Mouse (Mus musculus) left cerebral cortex, postnatal 10 days (tissue): ENCODE data around the gene C330007P06Rik. TPM values are rescaled to one million over a fixed set of nuclear protein-coding genes. Genes with fewer than 3 reads are reported as not detected.
"Not testable (repeated sequence)": the region's sequence is repeated elsewhere in the genome, so short reads cannot be mapped to it uniquely, and the experiment has no call there.

ENCODE experiments used
- DNase-seq, 2 experiments: peaks; one replicate each; pipeline ENCODE4 v3.0.0; 2021 to 2022; ENCODE audit warnings: low spot score in 2 of 2, mixed read lengths in 1 of 2; ENCODE audit errors: extremely low spot score in 1 of 2
- intact Hi-C: fragments of 180-260 bp; cut with DNase I; formaldehyde crosslinking; loops from one replicate; pipeline ENCODE4 v1.15.1; 2025
- total RNA-seq, 2 experiments: library from RNA; stranded (reverse); gene quantifications; 2 replicates each; pipeline ENCODE4 v1.2.3; 2021

The C330007P06Rik gene
- total RNA-seq, 2 experiments from 2014 or later: 30.2 to 32.3 TPM

DNA sequence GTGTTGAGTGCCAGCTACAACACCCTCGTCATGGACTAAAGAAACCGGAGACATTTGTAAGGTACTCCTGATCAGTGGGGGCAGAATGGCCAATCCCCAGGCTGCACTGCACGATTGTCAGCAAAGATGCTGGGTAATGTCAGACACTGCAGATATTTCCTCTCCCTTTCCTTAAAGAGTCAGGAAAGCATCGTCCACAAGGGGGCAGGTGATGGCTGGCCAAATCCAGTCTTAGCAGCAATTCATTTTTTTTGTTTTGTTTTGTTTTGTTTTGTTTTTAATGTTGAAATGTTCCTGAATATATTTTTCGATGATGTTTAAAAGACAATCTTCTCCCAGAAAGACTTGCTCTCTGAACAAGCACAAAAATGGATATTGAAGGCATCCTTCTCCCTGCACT, 62.5 kb downstream of the C330007P06Rik start:
- DNase-seq: no peak
- intact Hi-C loops: loop anchor here (10.0 kb wide), 1 partner anchor 263 kb away; no protein-coding TSS in a partner anchor

GRCm38 (mm10) chrX:36808318-36808683, 65.6 kb downstream of the C330007P06Rik start:
- intact Hi-C loops: no loop called here

DNA sequence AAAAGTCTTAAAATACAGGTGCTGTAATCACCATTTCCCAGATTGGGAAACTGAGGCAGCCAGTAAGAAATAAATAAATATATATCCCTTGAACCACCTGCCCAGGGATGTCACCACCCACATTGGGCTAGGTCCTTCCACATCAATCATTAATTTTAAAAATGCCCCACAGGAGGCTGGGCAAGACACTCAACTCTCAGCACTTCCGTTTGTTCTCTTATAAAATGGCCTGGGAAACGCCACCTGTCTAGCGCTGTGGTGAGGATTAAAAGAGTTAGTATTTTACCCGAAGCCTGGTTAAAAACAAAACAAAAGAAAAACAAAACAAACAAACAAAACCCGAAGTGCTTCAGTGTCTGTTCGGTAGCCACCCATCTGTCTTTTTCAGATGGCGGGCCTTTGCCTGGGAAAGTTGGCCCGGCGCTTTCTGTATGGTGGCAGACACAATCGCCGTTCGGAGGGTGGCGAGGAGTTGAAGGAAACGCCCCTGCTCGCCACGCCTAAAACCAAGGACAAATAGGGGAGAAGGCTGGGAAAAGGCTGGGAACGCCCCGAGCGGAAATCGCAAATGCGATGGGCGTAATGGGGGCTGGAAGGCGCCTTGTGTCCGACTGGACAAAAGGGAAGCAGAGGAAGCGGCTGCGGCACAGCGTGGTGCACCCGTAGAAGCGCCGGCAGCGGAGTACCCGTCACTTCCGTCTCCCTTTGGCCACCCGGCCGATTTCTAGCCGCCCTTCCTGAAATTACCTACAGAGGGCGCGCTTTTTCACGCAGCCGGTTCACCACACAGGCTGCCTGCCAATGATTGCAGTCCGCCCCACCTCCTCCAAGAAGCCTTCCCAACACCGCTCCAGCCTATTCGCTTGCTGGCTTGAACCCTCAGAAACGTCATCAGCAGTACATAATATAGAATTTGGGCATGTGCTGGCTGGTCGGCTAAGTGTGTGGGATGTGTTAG, 66.3 kb downstream of the C330007P06Rik start:
- peak; percentile 78 to 92 for DNase-seq
- intact Hi-C loops: no loop called here

More at GRCm38 (mm10) chrX:36808318-36808683, 65.6 kb downstream of the C330007P06Rik start:
- no peak for DNase-seq

GRCm38 (mm10) chrX:36805466-36806235, 68.3 kb downstream of the C330007P06Rik start:
- no peak for DNase-seq
- intact Hi-C loops: no loop called here

- DNase-seq: no peak
- intact Hi-C loops: no loop called here
Observed at GRCm38 (mm10) chrX:36804196-36804595, 69.7 kb downstream of the C330007P06Rik start.

DNA sequence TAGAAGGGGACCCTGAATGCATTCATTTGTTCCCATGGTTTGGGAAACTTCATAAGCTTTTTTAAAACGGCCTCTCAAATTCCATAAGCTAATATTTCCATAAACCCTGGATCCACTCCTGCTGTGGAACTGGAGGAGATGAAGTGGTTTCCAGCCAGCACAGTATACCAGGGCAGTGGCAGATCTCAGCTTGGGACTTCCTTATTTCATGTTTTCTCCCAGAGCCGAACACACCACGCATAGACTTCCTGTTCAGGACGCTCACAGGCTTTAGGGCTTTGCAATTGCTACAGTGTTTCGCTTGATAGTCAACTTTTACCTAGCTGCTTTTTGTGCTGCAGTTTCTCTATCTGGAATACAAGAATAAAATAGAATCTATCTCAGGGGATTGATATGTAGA, 70.7 kb downstream of the C330007P06Rik start:
- no peak for DNase-seq
- intact Hi-C loops: no loop called here

GRCm38 (mm10) chrX:36799131-36799879, 74.6 kb downstream of the C330007P06Rik start:
- DNase-seq: no peak
- intact Hi-C loops: no loop called here

DNA sequence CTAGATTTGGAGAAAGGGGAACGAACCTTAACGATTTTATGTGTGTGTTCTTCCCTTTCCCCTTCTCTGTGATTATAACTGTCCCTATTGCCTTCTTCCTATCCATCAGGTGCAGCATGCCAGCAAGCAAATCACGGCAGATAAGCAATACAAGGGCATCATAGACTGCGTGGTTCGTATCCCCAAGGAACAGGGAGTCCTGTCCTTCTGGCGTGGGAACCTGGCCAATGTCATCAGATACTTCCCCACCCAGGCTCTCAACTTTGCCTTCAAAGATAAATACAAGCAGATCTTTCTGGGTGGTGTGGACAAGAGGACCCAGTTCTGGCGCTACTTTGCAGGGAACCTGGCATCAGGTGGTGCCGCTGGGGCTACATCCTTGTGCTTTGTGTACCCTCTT, 77.2 kb downstream of the C330007P06Rik start:
- intact Hi-C loops, DNase-seq: not testable (repeated sequence)

DNA sequence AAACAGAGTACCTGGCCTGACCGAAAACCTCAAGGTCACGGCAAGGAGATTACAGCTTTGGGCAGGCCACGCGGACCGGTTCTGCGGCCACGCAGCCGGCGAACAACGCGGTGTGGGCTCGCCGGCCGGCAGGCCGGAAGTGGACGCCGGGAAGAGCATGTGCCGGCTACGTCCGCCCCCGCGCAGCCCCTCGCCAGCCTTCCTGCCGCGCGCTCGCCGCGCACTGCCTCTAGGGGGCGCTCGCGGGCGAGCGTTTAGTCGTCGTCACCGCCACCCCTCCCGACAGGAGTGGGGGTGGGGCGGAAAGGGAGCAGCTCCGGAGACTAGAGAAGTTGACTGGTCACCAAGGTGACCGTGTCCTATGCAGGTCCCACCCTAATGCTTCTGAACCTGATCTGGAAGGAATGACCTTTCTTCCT, 77.7 kb downstream of the C330007P06Rik start:
- intact Hi-C loops: no loop called here
- DNase-seq: peak; percentile 56 to 89

DNA sequence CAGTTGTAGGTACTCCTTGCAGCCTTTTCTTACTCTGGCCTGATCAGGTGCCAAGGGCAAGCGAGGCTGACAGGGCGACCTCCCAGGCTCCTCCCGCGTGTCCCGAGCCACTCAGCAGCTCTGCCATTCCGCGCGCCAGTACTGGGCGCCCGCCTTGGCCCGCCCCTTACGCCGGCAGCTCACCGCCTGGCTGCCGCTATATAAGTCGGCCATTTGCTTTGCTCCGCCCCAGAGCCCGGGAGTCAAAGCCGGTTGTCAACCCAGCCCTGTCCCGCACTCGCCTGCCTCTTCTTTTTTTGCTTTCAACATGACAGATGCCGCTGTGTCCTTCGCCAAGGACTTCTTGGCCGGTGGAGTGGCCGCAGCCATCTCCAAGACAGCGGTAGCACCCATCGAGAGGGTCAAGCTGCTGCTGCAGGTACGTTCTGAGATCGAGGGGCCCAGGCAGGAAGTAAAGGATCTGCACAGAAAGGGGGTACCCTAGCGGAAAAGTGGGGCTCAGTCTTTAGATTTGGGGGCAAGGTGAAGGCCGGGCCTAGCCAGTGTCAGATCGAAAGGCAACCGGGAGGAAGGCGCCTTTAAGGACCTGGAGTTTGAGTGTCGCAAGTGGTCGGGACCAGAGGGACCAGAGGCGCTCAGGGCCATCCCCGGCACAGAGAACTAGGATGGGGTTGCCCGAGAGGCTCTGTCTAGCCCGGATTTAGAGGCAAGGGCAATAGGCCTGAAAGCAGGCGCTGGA, 78.3 kb downstream of the C330007P06Rik start, which contains the start of gene Slc25a5:
Gene Slc25a5, plus strand, starts transcription at position 228 of the 739 bp plus-strand sequence.
- intact Hi-C loops: no loop called here
- peak; percentile 73 to 93 for DNase-seq

GRCm38 (mm10) chrX:36794571-36794970, 79.3 kb downstream of the C330007P06Rik start:
- intact Hi-C loops: no loop called here
- no peak for DNase-seq

DNA sequence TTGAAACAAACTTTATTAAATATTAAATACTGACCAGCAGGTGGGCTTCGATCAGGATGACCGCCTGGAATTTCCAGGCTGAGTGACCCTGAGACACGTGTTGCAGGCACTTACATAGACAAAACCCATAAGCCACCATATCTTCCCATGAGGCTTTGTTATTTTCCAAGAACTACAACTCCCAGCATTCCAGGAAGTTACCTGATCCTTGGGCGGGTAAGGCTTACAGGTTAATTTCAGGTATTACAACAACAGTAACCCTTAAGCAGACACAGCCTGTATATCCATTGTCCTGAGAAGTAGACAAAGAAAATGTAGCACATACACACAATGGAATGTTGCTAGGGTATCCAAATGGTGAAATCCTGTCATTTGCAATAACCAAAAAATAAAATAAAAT, 84.6 kb downstream of the C330007P06Rik start:
- intact Hi-C loops: no loop called here
- no peak for DNase-seq

DNA sequence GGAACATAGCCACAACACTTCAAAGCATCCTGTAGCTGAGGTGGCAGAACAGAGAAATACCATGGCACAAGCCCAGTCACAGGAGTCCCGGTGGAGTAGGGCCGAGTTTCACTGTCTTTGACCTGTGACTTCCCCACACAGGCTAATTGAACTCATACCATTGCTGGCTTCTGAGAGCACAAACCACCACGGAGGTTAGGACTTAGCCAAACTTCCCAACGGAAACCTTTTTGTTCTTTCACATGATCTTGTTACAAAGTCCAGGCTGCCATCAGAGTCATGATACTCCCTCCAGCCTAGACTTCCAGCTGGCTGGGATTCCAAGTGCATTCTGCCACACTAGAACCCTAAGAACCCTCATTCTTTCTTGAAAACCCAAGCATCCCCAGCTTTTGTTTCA, 96.2 kb downstream of the C330007P06Rik start:
- intact Hi-C loops: no loop called here

DNA sequence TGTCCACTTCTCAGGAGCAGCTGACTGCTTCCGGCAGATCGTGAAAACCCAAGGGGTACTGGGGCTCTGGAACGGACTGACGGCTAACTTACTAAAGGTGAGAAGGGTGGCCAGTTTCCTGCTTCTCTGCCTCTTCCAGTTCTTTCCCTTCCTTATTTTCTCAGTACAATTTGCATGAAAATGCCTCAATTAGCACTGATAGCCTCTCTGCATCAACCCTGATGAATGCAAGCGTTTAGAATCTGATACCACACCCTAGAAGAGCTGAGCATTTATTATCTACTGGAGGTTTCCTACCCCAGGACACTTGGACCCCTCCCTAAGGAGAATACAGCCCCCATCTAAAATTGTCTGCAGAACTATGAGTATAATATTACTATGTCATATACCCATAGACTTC, 98.4 kb downstream of the C330007P06Rik start:
- intact Hi-C loops: no loop called here
- no peak for DNase-seq

More for the DNA sequence above, 96.2 kb downstream of the C330007P06Rik start:
- DNase-seq: no peak

Other genes starting within 250 kb of the C330007P06Rik start
- gene Akap17b, start 228.7 kb downstream of the C330007P06Rik start, total RNA-seq: 10 to 100 TPM in 1 of 2 experiments, 1 to 10 TPM in 1; 8.1 to 10.2 TPM
- gene Slc25a43, start 130.5 kb downstream of the C330007P06Rik start, total RNA-seq: not detected
- 100 to 1,000 TPM; 328 to 349 TPM for gene Slc25a5, start 78.5 kb downstream of the C330007P06Rik start, total RNA-seq
- 10 to 100 TPM; 61.7 to 63.9 TPM for gene Ube2a, start 211 bp downstream of the C330007P06Rik start, total RNA-seq
- gene Nkrf, start 28.8 kb upstream of the C330007P06Rik start, total RNA-seq: 10 to 100 TPM; 30.8 to 31.0 TPM
- 10 to 100 TPM; 90.7 to 91.8 TPM for gene Sept6, start 117.7 kb upstream of the C330007P06Rik start, total RNA-seq
- gene Sowahd, start 174.7 kb upstream of the C330007P06Rik start, total RNA-seq: not detected
- 100 to 1,000 TPM; 416 to 428 TPM for gene Rpl39, start 211.3 kb upstream of the C330007P06Rik start, total RNA-seq
- gene Upf3b, start 236.2 kb upstream of the C330007P06Rik start, total RNA-seq: 10 to 100 TPM; 17.0 to 18.4 TPM